Mouse (Mus musculus): Measurements from ENCODE around the gene Abi3bp. TPM values are rescaled to one million over a fixed set of nuclear protein-coding genes. Genes with fewer than 3 reads are reported as not detected.

Gene Abi3bp
- total RNA-seq, 1 experiment: 0.22 TPM

DNA sequence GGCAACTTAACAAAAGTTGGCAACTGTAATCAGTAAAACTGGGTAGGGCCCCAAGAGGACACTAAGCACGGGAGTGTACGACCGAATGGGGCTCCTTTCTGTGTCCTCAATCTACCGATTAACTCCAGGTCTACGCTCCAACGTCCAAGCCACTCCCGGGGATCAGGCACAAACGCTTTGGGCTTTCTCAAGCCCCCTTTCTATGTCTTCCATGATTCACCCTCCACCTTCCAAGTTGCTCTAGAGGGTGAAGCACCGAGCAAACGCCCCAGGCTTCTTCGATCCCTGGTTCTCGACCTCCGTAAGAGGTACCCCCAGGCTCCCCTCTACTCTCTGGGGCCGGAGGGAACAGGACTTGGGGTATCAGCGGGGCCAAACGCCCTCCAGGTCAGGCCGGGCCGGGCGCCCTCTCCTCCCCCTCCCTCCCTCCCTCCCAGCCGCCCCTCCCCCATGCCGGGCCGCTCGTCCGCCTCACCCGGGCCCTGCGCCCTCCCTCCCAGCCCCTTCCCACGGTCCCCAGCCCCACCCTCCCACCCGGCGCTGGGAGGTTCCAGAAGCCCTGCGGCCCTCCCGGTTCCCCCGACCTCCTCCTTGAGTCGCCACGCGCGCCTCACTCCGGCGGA lies 239.0 kb downstream of the Abi3bp start:
- in situ Hi-C loops (cut with MboI; ENCODE audit: low sequenced_read_pairs in 2 of 2, unreplicated experiment in 2 of 2): no loop called here
- Histone ChIP-seq H3K36me3 (ENCODE audit: control insufficient read depth, insufficient read depth, low read length, poor library complexity, severe bottlenecking) (peaks cover 2% of the 10 kb centered on the region), H3K4me1 (ENCODE audit: control insufficient read depth in 2 of 2, insufficient read depth in 2 of 2, low read length in 2 of 2, poor library complexity in 1 of 2) (peaks cover 0 to 2% of the 10 kb centered on the region in 2 experiments; a peak in 1 of 4 replicates), H3K9ac (ENCODE audit: insufficient read depth, low read depth, low read length, poor library complexity, severe bottlenecking) (peak overlapping the region; percentile 99), H3K27ac (ENCODE audit: insufficient read depth, low read depth, low read length, poor library complexity, severe bottlenecking) (peak overlapping the region; percentile 89), H3K9me3 (ENCODE audit: control insufficient read depth, insufficient read depth, low read depth, low read length) (no peaks in the 10 kb centered on the region), H3K4me3 (ENCODE audit: insufficient read depth in 1 of 2, low read depth in 1 of 2, low read length in 2 of 2, poor library complexity in 1 of 2, severe bottlenecking in 1 of 2) (peak overlapping the region; percentile 80 to 99)
- DNase-seq (ENCODE audit: low read depth, low spot score): peak; percentile 47
- TF ChIP-seq ZNF384 (IDR thresholded peaks at IDR 0.05; ENCODE audit: low read depth, low read length): no peak
- TF ChIP-seq CHD2 (IDR thresholded peaks at IDR 0.05; ENCODE audit: low read depth, low read length): no peak
- no peak for TF ChIP-seq HCFC1 (IDR thresholded peaks at IDR 0.05; ENCODE audit: borderline replicate concordance, insufficient read depth, low read length)
- TF ChIP-seq ZC3H11A (IDR thresholded peaks at IDR 0.05; ENCODE audit: borderline replicate concordance, low read depth, low read length): no peak
- no peak for TF ChIP-seq MAFK (IDR thresholded peaks at IDR 0.05; ENCODE audit: insufficient read depth, low read depth, low read length)

DNA sequence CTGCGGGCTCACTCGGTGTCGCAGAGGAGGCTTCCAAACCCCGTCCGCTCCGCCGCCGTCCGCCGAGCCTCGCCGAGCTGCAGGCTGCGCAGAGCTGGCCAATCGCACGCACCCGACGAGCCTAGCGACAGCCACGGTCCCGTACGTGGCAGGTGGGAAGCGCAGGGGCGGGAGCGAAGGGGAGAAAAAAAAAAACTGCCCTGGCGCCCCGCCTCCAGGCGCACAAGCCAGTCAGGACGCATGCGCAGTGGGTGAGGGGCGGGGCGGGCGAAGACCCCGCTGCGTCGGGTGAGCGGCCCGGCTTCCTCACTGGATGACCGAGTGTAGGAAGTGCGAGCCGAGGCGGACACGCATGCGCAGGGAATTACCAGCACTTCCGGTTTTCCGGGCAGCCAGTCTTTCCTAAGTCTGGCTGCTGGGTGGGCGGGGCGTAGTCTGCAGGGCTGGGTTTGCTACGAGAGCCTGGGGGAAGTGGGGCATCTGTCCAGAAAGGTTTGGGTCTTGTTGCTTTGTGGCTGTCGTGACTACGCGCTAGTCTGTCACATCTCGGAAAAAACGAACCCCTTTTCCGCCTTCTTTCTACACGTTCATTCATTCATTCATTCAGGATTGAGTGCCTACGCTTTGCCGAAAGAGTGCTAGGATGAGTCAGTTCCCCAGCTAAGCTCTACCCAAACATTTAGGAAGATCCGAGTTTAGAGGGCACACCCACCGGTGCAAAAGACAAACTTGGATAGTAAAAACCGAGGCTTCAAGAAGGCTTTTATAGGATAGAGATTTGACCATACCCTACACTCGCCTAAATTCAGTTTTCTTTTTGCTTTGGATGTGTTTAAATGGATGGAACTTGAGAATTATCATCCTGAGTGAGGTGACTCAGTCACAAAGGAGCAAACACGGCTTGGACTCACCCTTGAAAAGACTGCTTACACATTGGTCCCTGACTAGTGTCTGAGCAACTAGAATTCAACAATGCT lies 239.8 kb downstream of the Abi3bp start, which contains the start of gene Tfg:
Tfg (minus strand) TSS at position 227 of the 977 bp plus-strand sequence.
- peak within 1 kb of the TSS; percentile 80 to 99 for H3K4me3 ChIP-seq (ENCODE audit: insufficient read depth in 1 of 2, low read depth in 1 of 2, low read length in 2 of 2, poor library complexity in 1 of 2, severe bottlenecking in 1 of 2)
- no peaks in the 10 kb centered on the region for H3K9me3 ChIP-seq (ENCODE audit: control insufficient read depth, insufficient read depth, low read depth, low read length)
- in situ Hi-C loops (cut with MboI; ENCODE audit: low sequenced_read_pairs in 2 of 2, unreplicated experiment in 2 of 2): no loop called here
- peaks cover 0 to 2% of the 10 kb centered on the region in 2 experiments; a peak in 1 of 4 replicates for H3K4me1 ChIP-seq (ENCODE audit: control insufficient read depth in 2 of 2, insufficient read depth in 2 of 2, low read length in 2 of 2, poor library complexity in 1 of 2)
- H3K9ac ChIP-seq (ENCODE audit: insufficient read depth, low read depth, low read length, poor library complexity, severe bottlenecking): peak within 1 kb of the TSS; percentile 99
- peak; percentile 99 for DNase-seq (ENCODE audit: low read depth, low spot score)
- 0 out of 2 replicates have a peak, but pooled peaks have one; percentile 47 for TF ChIP-seq HCFC1 (IDR thresholded peaks at IDR 0.05; ENCODE audit: borderline replicate concordance, insufficient read depth, low read length)
- no peak for TF ChIP-seq CHD2 (IDR thresholded peaks at IDR 0.05; ENCODE audit: low read depth, low read length)
- TF ChIP-seq ZNF384 (IDR thresholded peaks at IDR 0.05; ENCODE audit: low read depth, low read length): peak; percentile 99
- TF ChIP-seq MAFK (IDR thresholded peaks at IDR 0.05; ENCODE audit: insufficient read depth, low read depth, low read length): no peak
- peak within 1 kb of the TSS; percentile 89 for H3K27ac ChIP-seq (ENCODE audit: insufficient read depth, low read depth, low read length, poor library complexity, severe bottlenecking)
- H3K36me3 ChIP-seq (ENCODE audit: control insufficient read depth, insufficient read depth, low read length, poor library complexity, severe bottlenecking): no peaks in the 10 kb centered on the region; the same call in 1 of the 2 replicates

DNA sequence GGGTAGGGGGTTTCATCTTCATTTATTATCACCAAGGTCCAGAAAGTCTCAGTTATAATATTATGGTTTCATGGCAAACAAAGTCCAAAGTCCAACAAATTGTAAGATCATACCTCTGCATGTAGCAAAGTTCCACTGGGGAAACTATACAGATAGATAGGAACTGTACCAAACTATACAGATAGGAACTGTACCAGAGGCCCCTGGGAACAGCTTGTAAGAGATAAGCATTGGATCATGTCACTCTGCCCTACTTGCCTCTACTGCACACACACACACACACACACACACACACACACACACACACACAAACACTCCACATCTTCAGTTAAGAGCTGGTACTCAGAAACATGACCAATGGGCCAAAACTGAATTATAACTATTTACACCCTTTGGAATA lies 241.4 kb downstream of the Abi3bp start:
- H3K27ac ChIP-seq (ENCODE audit: insufficient read depth, low read depth, low read length, poor library complexity, severe bottlenecking): no peak overlapping the region

DNA sequence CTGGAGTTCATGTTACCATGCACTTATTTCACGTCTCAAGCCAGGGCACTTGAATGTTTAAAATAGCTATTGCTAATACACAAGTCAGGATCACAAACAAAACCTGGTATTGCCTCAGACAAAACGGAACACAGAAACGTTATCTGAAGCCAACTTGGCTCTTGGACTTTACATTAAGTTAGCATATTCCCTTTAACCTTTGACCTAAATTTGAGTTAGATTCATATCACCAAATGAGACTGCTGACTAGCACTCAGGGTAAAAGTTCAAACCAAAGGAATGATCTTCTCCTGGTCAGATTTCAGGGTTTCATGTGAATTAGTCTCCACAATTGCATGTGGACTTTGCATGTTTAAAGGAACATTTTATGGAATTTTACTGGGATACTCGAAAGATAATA lies 244.7 kb downstream of the Abi3bp start:
- Histone ChIP-seq H3K4me3 (ENCODE audit: insufficient read depth in 1 of 2, low read depth in 1 of 2, low read length in 2 of 2, poor library complexity in 1 of 2, severe bottlenecking in 1 of 2) (no peak overlapping the region), H3K9ac (ENCODE audit: insufficient read depth, low read depth, low read length, poor library complexity, severe bottlenecking) (no peak overlapping the region), H3K4me1 (ENCODE audit: control insufficient read depth in 2 of 2, insufficient read depth in 2 of 2, low read length in 2 of 2, poor library complexity in 1 of 2) (no peaks in the 10 kb centered on the region), H3K9me3 (ENCODE audit: control insufficient read depth, insufficient read depth, low read depth, low read length) (no peaks in the 10 kb centered on the region), H3K36me3 (ENCODE audit: control insufficient read depth, insufficient read depth, low read length, poor library complexity, severe bottlenecking) (no peaks in the 10 kb centered on the region), H3K27ac (ENCODE audit: insufficient read depth, low read depth, low read length, poor library complexity, severe bottlenecking) (no peak overlapping the region)
- TF ChIP-seq ZNF384 (IDR thresholded peaks at IDR 0.05; ENCODE audit: low read depth, low read length): no peak
- no peak for TF ChIP-seq CHD2 (IDR thresholded peaks at IDR 0.05; ENCODE audit: low read depth, low read length)
- no peak for TF ChIP-seq ZC3H11A (IDR thresholded peaks at IDR 0.05; ENCODE audit: borderline replicate concordance, low read depth, low read length)
- TF ChIP-seq HCFC1 (IDR thresholded peaks at IDR 0.05; ENCODE audit: borderline replicate concordance, insufficient read depth, low read length): no peak
- TF ChIP-seq MAFK (IDR thresholded peaks at IDR 0.05; ENCODE audit: insufficient read depth, low read depth, low read length): no peak
- no peak for DNase-seq (ENCODE audit: low read depth, low spot score)
- in situ Hi-C loops (cut with MboI; ENCODE audit: low sequenced_read_pairs in 2 of 2, unreplicated experiment in 2 of 2): no loop called here

More for the DNA sequence above, 241.4 kb downstream of the Abi3bp start:
- Histone ChIP-seq H3K4me1 (ENCODE audit: control insufficient read depth in 2 of 2, insufficient read depth in 2 of 2, low read length in 2 of 2, poor library complexity in 1 of 2) (peaks cover 0 to 2% of the 10 kb centered on the region in 2 experiments; a peak in 1 of 4 replicates), H3K36me3 (ENCODE audit: control insufficient read depth, insufficient read depth, low read length, poor library complexity, severe bottlenecking) (no peaks in the 10 kb centered on the region), H3K9ac (ENCODE audit: insufficient read depth, low read depth, low read length, poor library complexity, severe bottlenecking) (no peak overlapping the region), H3K9me3 (ENCODE audit: control insufficient read depth, insufficient read depth, low read depth, low read length) (no peaks in the 10 kb centered on the region), H3K4me3 (ENCODE audit: insufficient read depth in 1 of 2, low read depth in 1 of 2, low read length in 2 of 2, poor library complexity in 1 of 2, severe bottlenecking in 1 of 2) (no peak overlapping the region)
- TF ChIP-seq ZNF384 (IDR thresholded peaks at IDR 0.05; ENCODE audit: low read depth, low read length) (no peak), HCFC1 (IDR thresholded peaks at IDR 0.05; ENCODE audit: borderline replicate concordance, insufficient read depth, low read length) (no peak), ZC3H11A (IDR thresholded peaks at IDR 0.05; ENCODE audit: borderline replicate concordance, low read depth, low read length) (no peak), CHD2 (IDR thresholded peaks at IDR 0.05; ENCODE audit: low read depth, low read length) (no peak), MAFK (IDR thresholded peaks at IDR 0.05; ENCODE audit: insufficient read depth, low read depth, low read length) (no peak)
- in situ Hi-C loops (cut with MboI; ENCODE audit: low sequenced_read_pairs in 2 of 2, unreplicated experiment in 2 of 2): no loop called here
- DNase-seq (ENCODE audit: low read depth, low spot score): no peak
